Mouse (Mus musculus) embryonic facial prominence, embryonic 14.5 days (tissue): ENCODE measurements around the gene Cdh23. TPM values are rescaled to one million over a fixed set of nuclear protein-coding genes. Genes with fewer than 3 reads are reported as not detected.

Source experiments
- ATAC-seq: fragments of 200-750 bp; cut with Nextera tagmentation; 2 replicates; pipeline ENCODE4 v1.8.0; 2017; ENCODE audit warnings: low read depth, moderate number of reproducible peaks, moderate TSS enrichment
- DNase-seq: peaks from one replicate; pipeline ENCODE4 v3.0.0-alpha.2; 2015; ENCODE audit warnings: low spot score
- H3K27ac ChIP-seq: fragments of 300-500 bp; sonication (generic); replicated peaks from 2 replicates; pipeline ENCODE4 v1.5.1; 2014; ENCODE audit warnings: low read depth, mild to moderate bottlenecking, low read length, moderate library complexity
- H3K27me3 ChIP-seq: fragments of 300-500 bp; sonication (generic); replicated peaks from 2 replicates; pipeline ENCODE4 v1.6.1; 2014; ENCODE audit warnings: low read length; ENCODE audit not compliant: control insufficient read depth, insufficient read depth
- H3K36me3 ChIP-seq: fragments of 300-500 bp; sonication (generic); 2 replicates; pipeline ENCODE4 v1.6.1; 2014; ENCODE audit warnings: low read length, mixed read lengths; ENCODE audit not compliant: control insufficient read depth, insufficient read depth
- H3K4me1 ChIP-seq: fragments of 300-500 bp; sonication (generic); 2 replicates; pipeline ENCODE4 v1.6.1; 2014; ENCODE audit warnings: antibody characterized with exemption, low read length; ENCODE audit not compliant: control insufficient read depth, insufficient read depth
- H3K4me2 ChIP-seq: fragments of 300-500 bp; sonication (generic); 2 replicates; pipeline ENCODE4 v1.6.1; 2014; ENCODE audit warnings: low read depth, mild to moderate bottlenecking, low read length, moderate library complexity, mixed read lengths
- H3K4me3 ChIP-seq: fragments of 300-500 bp; sonication (generic); 2 replicates; pipeline ENCODE4 v1.5.1; 2014; ENCODE audit warnings: low read depth, mild to moderate bottlenecking, low read length
- H3K9ac ChIP-seq: fragments of 300-500 bp; sonication (generic); 2 replicates; pipeline ENCODE4 v1.6.1; 2014; ENCODE audit warnings: low read depth, mild to moderate bottlenecking, low read length, moderate library complexity, mixed read lengths
- H3K9me3 ChIP-seq: fragments of 300-500 bp; sonication (generic); 2 replicates; pipeline ENCODE4 v1.6.1; 2016; ENCODE audit warnings: low read length; ENCODE audit not compliant: control insufficient read depth
- WGBS: fragments of 180-500 bp; shearing (Covaris S2); extraction: QIAGEN DNeasy Blood & Tissue Kit; methylation state at CpG from one replicate; pipeline ENCODE4 v1.1.7; 2014; 5-methylcytosine and 5-hydroxymethylcytosine counted together
- polyA plus RNA-seq: library from polyadenylated mRNA; unstranded; fragments of >200 nt; fragmentation: Nextera tagmentation; extraction: Ambion mirVana; gene quantifications from 2 replicates; pipeline ENCODE4 v1.2.1, GENCODE M21; 2014

The Cdh23 gene
- polyA plus RNA-seq, 1 experiment from 2014 or later: 1.0 TPM

- DNase-seq (no peak), ATAC-seq (no peak)
- Histone ChIP-seq H3K9me3 (peaks cover 4% of the 10 kb centered on the region; the same call in 1 of the 2 replicates), H3K4me1 (no peaks in the 10 kb centered on the region), H3K27me3 (peaks cover 1% of the 10 kb centered on the region), H3K27ac (no peak overlapping the region), H3K36me3 (no peaks in the 10 kb centered on the region), H3K9ac (no peak overlapping the region), H3K4me3 (no peak overlapping the region), H3K4me2 (no peak overlapping the region)
- 90% methylated on average over 6 of the region's 6 CpGs for WGBS
Measured at GRCm38 (mm10) chr10:60481381-60481780, 214.9 kb downstream of the Cdh23 start.

- no peak for DNase-seq
- 65% methylated on average over 5 of the region's 5 CpGs for WGBS
- H3K36me3 ChIP-seq: no peaks in the 10 kb centered on the region
- no peak overlapping the region for H3K4me3 ChIP-seq
- H3K4me2 ChIP-seq: no peak overlapping the region
- no peak for ATAC-seq
- H3K27ac ChIP-seq: no peak overlapping the region
- H3K4me1 ChIP-seq: no peaks in the 10 kb centered on the region
- H3K9ac ChIP-seq: no peak overlapping the region
- H3K27me3 ChIP-seq: peaks cover 4% of the 10 kb centered on the region
- no peaks in the 10 kb centered on the region for H3K9me3 ChIP-seq
Measured at GRCm38 (mm10) chr10:60474549-60474948, 221.7 kb downstream of the Cdh23 start.

- no peaks in the 10 kb centered on the region for H3K4me1 ChIP-seq
- H3K36me3 ChIP-seq: no peaks in the 10 kb centered on the region
- H3K9me3 ChIP-seq: no peaks in the 10 kb centered on the region
- 53% methylated on average over 9 of the region's 9 CpGs for WGBS
- no peak overlapping the region for H3K4me2 ChIP-seq
- ATAC-seq: no peak; the same call in 1 of the 2 replicates
- DNase-seq: peak; percentile 32
- H3K27me3 ChIP-seq: peaks cover 4% of the 10 kb centered on the region
- no peak overlapping the region for H3K9ac ChIP-seq
- no peak overlapping the region for H3K27ac ChIP-seq
- H3K4me3 ChIP-seq: no peak overlapping the region
Measured at GRCm38 (mm10) chr10:60473782-60474322, 222.4 kb downstream of the Cdh23 start.

- Histone ChIP-seq H3K4me1 (no peaks in the 10 kb centered on the region), H3K4me2 (no peak overlapping the region), H3K4me3 (no peak overlapping the region), H3K27ac (no peak overlapping the region), H3K9ac (no peak overlapping the region), H3K36me3 (no peaks in the 10 kb centered on the region), H3K9me3 (no peaks in the 10 kb centered on the region), H3K27me3 (no peaks in the 10 kb centered on the region)
- DNase-seq (no peak), ATAC-seq (no peak)
- 33% methylated on average over 4 of the region's 4 CpGs for WGBS
Measured at GRCm38 (mm10) chr10:60467752-60468151, 228.5 kb downstream of the Cdh23 start.

- Histone ChIP-seq H3K27ac (no peak overlapping the region), H3K4me2 (no peak overlapping the region), H3K4me3 (no peak overlapping the region), H3K9me3 (no peaks in the 10 kb centered on the region), H3K36me3 (no peaks in the 10 kb centered on the region), H3K27me3 (no peaks in the 10 kb centered on the region), H3K4me1 (no peaks in the 10 kb centered on the region), H3K9ac (no peak overlapping the region)
- ATAC-seq (no peak), DNase-seq (peak; percentile 41)
- 47% methylated on average over 13 of the region's 13 CpGs for WGBS
Measured at GRCm38 (mm10) chr10:60463953-60464647, 232.2 kb downstream of the Cdh23 start.

GRCm38 (mm10) chr10:60456662-60457397 lies 239.5 kb downstream of the Cdh23 start:
- H3K36me3 ChIP-seq: no peaks in the 10 kb centered on the region
- peak; percentile 21 for DNase-seq
- peak; percentile 9; the same call in 1 of the 2 replicates for ATAC-seq
- no peaks in the 10 kb centered on the region for H3K27me3 ChIP-seq
- no peaks in the 10 kb centered on the region for H3K9me3 ChIP-seq
- H3K27ac ChIP-seq: no peak overlapping the region
- no peaks in the 10 kb centered on the region for H3K4me1 ChIP-seq
- 5% methylated on average over 8 of the region's 8 CpGs for WGBS
- no peak overlapping the region for H3K9ac ChIP-seq
- no peak overlapping the region for H3K4me3 ChIP-seq
- no peak overlapping the region for H3K4me2 ChIP-seq

GRCm38 (mm10) chr10:60455193-60455592 lies 241.1 kb downstream of the Cdh23 start:
- no peaks in the 10 kb centered on the region for H3K36me3 ChIP-seq
- no peaks in the 10 kb centered on the region for H3K9me3 ChIP-seq
- DNase-seq: no peak
- H3K9ac ChIP-seq: no peak overlapping the region
- H3K4me2 ChIP-seq: no peak overlapping the region
- H3K27me3 ChIP-seq: no peaks in the 10 kb centered on the region
- ATAC-seq: no peak
- WGBS: 82% methylated on average over 8 of the region's 8 CpGs
- H3K4me1 ChIP-seq: no peaks in the 10 kb centered on the region
- no peak overlapping the region for H3K27ac ChIP-seq
- H3K4me3 ChIP-seq: no peak overlapping the region

GRCm38 (mm10) chr10:60447186-60447585 lies 249.1 kb downstream of the Cdh23 start:
- Histone ChIP-seq H3K9ac (no peak overlapping the region), H3K27me3 (no peaks in the 10 kb centered on the region), H3K9me3 (no peaks in the 10 kb centered on the region), H3K36me3 (no peaks in the 10 kb centered on the region), H3K4me2 (no peak overlapping the region), H3K27ac (no peak overlapping the region), H3K4me1 (no peaks in the 10 kb centered on the region), H3K4me3 (no peak overlapping the region)
- DNase-seq: no peak
- WGBS: 88% methylated on average over 12 of the region's 12 CpGs
- no peak for ATAC-seq
